Mouse (Mus musculus) ES-Bruce4 (cell line): ENCODE measurements around the gene Zfp652. TPM values are rescaled to one million over a fixed set of nuclear protein-coding genes. Genes with fewer than 3 reads are reported as not detected.
A peak's percentile ranks its signal among the peaks of the same experiment; 100 is the strongest.

ENCODE experiments used
- H3K27ac ChIP-seq: 2 replicates; pipeline ENCODE4 v1.5.1; 2012; ENCODE audit warnings: low read length, inconsistent platforms; ENCODE audit not compliant: insufficient read depth
- H3K27me3 ChIP-seq: 2 replicates; pipeline ENCODE4 v1.6.1; 2012; ENCODE audit warnings: mild to moderate bottlenecking, low read length, inconsistent platforms; ENCODE audit not compliant: control insufficient read depth, poor library complexity, insufficient read depth, severe bottlenecking
- H3K36me3 ChIP-seq: 2 replicates; pipeline ENCODE4 v1.6.1; 2012; ENCODE audit warnings: inconsistent platforms, mild to moderate bottlenecking, low read length, moderate library complexity; ENCODE audit not compliant: control insufficient read depth, poor library complexity, insufficient read depth, severe bottlenecking
- H3K4me1 ChIP-seq: one replicate; pipeline ENCODE4 v1.8.1; 2011; ENCODE audit warnings: low read length; ENCODE audit not compliant: control insufficient read depth, insufficient read depth
- H3K4me3 ChIP-seq: 2 replicates; pipeline ENCODE4 v1.5.1; 2011; ENCODE audit warnings: low read depth, mild to moderate bottlenecking, low read length
- H3K9ac ChIP-seq: 2 replicates; pipeline ENCODE4 v1.6.1; 2012; ENCODE audit warnings: low read depth, mild to moderate bottlenecking, inconsistent platforms; ENCODE audit not compliant: poor library complexity, severe bottlenecking
- H3K9me3 ChIP-seq: replicated peaks from 2 replicates; pipeline ENCODE4 v1.6.1; 2012; ENCODE audit warnings: mild to moderate bottlenecking, low read length, inconsistent platforms; ENCODE audit not compliant: control insufficient read depth, poor library complexity, insufficient read depth, severe bottlenecking
- CTCF ChIP-seq: IDR thresholded peaks from one replicate; pipeline ENCODE4 v1.8.1; 2011; ENCODE audit warnings: low read depth, low read length
- EP300 ChIP-seq: IDR thresholded peaks from 2 replicates; pipeline ENCODE4 v1.6.1; 2011; ENCODE audit warnings: low read depth, low read length; ENCODE audit not compliant: insufficient read depth
- POLR2A ChIP-seq: IDR thresholded peaks from one replicate; pipeline ENCODE4 v1.8.1; 2011; ENCODE audit warnings: low read length; ENCODE audit not compliant: insufficient read depth
- polyA plus RNA-seq: library from polyadenylated mRNA; stranded (reverse); fragments of >200 nt; gene quantifications from 2 replicates; pipeline ENCODE4 v1.2.4, GENCODE M21; 2011; ENCODE audit warnings: low read depth; ENCODE audit not compliant: missing spikeins, insufficient read depth, insufficient read length

Zfp652 gene
- polyA plus RNA-seq, 1 experiment, result 41.4 TPM

DNA sequence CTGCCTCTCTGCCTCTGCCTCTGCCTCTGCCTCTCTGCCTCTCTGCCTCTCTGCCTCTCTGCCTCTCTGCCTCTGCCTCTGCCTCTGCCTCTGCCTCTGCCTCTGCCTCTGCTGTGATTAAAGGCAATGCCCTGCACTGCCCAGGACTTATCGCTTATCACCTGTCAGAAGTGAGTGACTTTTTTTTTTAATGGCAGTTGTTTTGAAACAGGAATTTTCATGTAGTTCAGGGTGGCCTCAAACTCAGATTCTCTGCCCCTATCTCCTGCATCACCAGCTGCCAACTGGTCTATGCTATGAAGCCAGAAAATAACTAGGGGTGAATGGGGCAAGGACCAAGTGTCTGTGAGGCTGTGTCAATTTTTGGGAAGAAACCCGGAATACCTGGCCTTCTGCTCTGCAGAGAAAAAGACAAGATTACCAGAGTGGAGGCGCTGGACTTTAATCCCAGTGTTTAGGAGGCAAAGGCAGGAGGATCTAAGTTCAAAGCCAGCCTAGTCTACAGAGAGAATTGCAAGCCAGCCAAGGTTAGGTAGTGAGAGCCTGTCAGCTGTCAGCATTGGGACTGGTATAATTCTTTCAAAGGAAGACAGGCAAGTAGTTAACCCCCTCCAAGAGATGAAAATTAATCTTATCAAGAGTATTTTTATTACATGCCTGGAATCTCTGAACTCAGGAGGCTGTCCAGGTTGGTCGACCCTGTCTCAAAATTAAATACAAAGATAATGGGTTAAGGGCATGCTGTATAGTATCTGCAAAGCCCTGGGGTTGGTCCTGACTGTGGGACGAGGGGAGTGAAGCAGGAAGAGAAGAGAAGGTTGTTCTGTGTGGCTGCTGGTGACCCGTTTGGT, 114.1 kb downstream of the Zfp652 start:
- H3K27ac ChIP-seq, result no peak overlapping the region
- TF ChIP-seq EP300 (no peak), POLR2A (no peak), CTCF (no peak)

DNA sequence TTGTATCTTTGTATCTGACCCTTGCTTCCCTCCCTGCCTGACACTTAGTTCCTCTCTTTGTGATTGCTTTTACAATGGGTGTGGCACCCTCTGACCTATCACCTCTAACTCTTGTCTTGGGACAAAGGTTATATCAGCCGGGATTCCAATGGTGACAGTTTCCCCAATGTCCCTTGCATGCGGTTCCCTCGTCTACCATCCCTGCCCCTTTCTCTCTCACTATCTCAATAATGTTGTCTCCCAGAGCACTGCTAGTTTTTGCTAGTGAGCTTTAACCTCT, 114.6 kb downstream of the Zfp652 start:
- peaks cover 5% of the 10 kb centered on the region for H3K4me1 ChIP-seq
- H3K36me3 ChIP-seq, result no peaks in the 10 kb centered on the region
- H3K27ac ChIP-seq, result no peak overlapping the region
- no peaks in the 10 kb centered on the region for H3K9me3 ChIP-seq
- no peak overlapping the region for H3K9ac ChIP-seq
- TF ChIP-seq EP300, result no peak
- no peak for TF ChIP-seq POLR2A
- no peak for TF ChIP-seq CTCF
- no peak overlapping the region for H3K4me3 ChIP-seq
- peaks cover 6% of the 10 kb centered on the region for H3K27me3 ChIP-seq

More for the DNA sequence above, 114.1 kb downstream of the Zfp652 start:
- Histone ChIP-seq H3K4me1 (peaks cover 5% of the 10 kb centered on the region), H3K9me3 (no peaks in the 10 kb centered on the region), H3K36me3 (no peaks in the 10 kb centered on the region), H3K9ac (no peak overlapping the region), H3K4me3 (no peak overlapping the region), H3K27me3 (peaks cover 6% of the 10 kb centered on the region)

DNA sequence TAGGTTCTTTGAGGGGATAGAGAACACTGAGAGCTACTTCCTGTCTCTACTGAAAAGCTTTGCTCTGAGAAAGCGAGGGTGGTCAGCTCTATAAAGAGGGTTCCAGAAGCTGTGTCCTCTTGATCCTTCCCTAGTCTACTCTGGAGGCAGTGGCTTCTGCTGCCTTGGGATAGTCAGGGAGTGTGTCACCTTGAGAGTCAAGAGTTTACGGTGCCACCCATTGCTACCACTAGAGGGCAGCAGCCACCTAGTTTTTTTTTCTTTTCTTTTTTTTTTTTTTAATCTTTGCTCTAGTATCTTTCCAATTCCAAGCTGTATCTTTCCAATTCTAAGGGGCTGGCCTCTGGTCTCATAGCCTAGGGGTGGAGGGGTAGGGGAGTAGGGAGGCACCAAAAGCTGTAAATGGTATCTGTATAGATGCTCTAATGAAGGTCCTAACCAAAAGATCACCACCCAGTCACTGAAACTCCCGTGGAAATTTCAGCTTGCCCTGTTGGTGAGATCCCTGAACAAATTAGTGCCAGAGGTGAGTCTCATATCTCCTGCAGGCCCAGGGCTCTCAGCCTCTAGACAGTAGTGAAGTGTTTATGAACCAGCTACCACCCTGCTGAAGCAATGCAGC, 115.1 kb downstream of the Zfp652 start:
- Histone ChIP-seq H3K27ac (no peak overlapping the region), H3K4me3 (no peak overlapping the region), H3K9me3 (no peaks in the 10 kb centered on the region), H3K4me1 (peaks cover 5% of the 10 kb centered on the region), H3K36me3 (no peaks in the 10 kb centered on the region), H3K27me3 (peaks cover 6% of the 10 kb centered on the region), H3K9ac (no peak overlapping the region)
- TF ChIP-seq EP300 (no peak), POLR2A (no peak), CTCF (peak; percentile 50)

DNA sequence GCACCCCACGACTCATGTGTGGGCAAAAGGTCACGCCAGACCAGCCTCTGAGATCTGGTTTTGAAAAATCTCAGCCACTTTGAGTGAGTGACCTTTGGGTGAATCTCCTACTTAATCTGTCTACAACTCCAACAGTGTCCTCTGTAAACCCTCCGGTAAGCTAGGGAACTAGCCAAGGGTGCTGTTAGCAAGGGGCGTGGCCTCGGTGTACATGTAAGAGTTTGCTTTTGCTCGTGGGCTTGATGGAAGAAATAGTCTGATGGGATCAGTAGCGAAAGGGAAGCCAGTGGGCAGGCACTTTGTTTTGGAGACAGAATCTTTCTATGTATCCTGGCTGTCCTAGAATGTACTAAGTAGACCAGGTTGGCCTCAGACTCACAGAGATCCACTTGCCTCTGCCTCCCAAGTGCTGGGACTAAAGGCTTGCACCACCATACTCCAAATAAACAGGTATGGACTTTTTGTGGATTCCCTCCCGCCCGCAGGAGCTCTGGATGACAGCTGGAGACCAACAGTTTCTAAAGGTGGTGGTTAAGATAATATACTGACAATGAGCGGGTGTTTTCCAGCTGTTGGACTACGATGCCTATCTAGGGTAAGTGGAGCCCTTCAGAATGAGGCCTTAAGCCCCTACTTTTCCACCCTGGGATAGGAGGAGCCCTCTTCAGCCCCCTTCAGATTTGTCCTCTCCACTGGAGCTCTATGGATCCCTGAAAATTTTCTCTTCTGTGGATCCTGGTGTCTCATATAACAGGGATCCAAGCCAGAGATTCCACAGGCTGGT, 115.9 kb downstream of the Zfp652 start:
- H3K9ac ChIP-seq, result no peak overlapping the region
- peaks cover 5% of the 10 kb centered on the region for H3K4me1 ChIP-seq
- H3K9me3 ChIP-seq, result no peaks in the 10 kb centered on the region
- no peak overlapping the region for H3K27ac ChIP-seq
- H3K36me3 ChIP-seq, result no peaks in the 10 kb centered on the region
- TF ChIP-seq CTCF, result no peak
- TF ChIP-seq POLR2A, result no peak
- no peak for TF ChIP-seq EP300
- no peak overlapping the region for H3K4me3 ChIP-seq
- H3K27me3 ChIP-seq, result peaks cover 6% of the 10 kb centered on the region

DNA sequence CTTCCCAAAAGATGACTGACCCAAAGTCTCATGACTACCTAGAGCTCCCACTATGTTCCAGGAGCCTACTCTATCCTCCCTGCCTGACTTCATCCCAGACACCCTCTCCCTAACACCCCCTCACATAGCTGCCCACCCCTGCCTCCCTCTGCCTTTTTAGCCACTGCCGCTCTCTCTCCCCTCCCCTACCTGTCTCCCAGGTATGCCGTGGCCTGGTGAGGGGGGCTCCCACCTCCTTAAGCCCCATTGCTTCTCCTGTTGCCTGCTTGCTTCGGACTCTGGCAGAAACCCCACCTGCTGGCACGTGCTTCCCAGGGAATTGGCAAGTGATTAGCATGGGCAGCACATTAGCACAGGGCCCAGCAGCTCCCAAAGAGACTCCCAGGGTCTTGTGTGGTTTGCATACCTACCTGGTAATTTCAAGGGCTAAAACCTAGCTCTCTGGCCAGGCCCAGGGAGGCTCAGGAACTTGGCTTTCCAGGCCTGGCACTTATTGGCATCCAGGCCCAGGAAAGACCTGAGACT, 117.1 kb downstream of the Zfp652 start:
- H3K4me1 ChIP-seq, result peaks cover 5% of the 10 kb centered on the region
- no peak overlapping the region for H3K9ac ChIP-seq
- no peak overlapping the region for H3K27ac ChIP-seq
- H3K4me3 ChIP-seq, result no peak overlapping the region
- peaks cover 6% of the 10 kb centered on the region for H3K27me3 ChIP-seq
- no peaks in the 10 kb centered on the region for H3K36me3 ChIP-seq
- H3K9me3 ChIP-seq, result no peaks in the 10 kb centered on the region
- TF ChIP-seq POLR2A (no peak), CTCF (no peak), EP300 (no peak)
